Mouse (Mus musculus) embryonic facial prominence, embryonic 11.5 days (tissue): ENCODE measurements at regions not wholly inside any gene's neighbourhood (a gene's known extent, or its start where the extent isn't known, plus 50 kb on each side); places are given as distances from the start of the nearest gene placed in this dataset.

Experiments used
- ATAC-seq: fragments of 200-750 bp; cut with Nextera tagmentation; replicated peaks from 2 replicates; pipeline ENCODE4 v1.8.0; 2017; ENCODE audit warnings: low read depth; ENCODE audit not compliant: insufficient number of reproducible peaks, low FRiP score, low TSS enrichment
- DNase-seq: peaks from one replicate; pipeline ENCODE4 v3.0.0-alpha.2; 2015; ENCODE audit warnings: low spot score
- H3K27ac ChIP-seq: fragments of 300-500 bp; sonication (generic); replicated peaks from 2 replicates; pipeline ENCODE4 v1.5.1; 2014; ENCODE audit warnings: mild to moderate bottlenecking, low read depth, low read length, control low read depth
- H3K27me3 ChIP-seq: fragments of 300-500 bp; sonication (generic); 2 replicates; pipeline ENCODE4 v1.6.1; 2014; ENCODE audit warnings: mild to moderate bottlenecking, low read length, moderate library complexity, mixed read lengths; ENCODE audit not compliant: control insufficient read depth, insufficient read depth
- H3K36me3 ChIP-seq: fragments of 300-500 bp; sonication (generic); replicated peaks from 2 replicates; pipeline ENCODE4 v1.6.1; 2014; ENCODE audit warnings: low read depth, mild to moderate bottlenecking, low read length, moderate library complexity, mixed read lengths; ENCODE audit not compliant: control insufficient read depth, insufficient read depth
- H3K4me1 ChIP-seq: fragments of 300-500 bp; sonication (generic); 2 replicates; pipeline ENCODE4 v1.6.1; 2014; ENCODE audit warnings: low read length, mixed read lengths; ENCODE audit not compliant: control insufficient read depth, insufficient read depth
- H3K4me2 ChIP-seq: fragments of 300-500 bp; sonication (generic); 2 replicates; pipeline ENCODE4 v1.6.1; 2014; ENCODE audit warnings: low read depth, mild to moderate bottlenecking, control low read depth, low read length, moderate library complexity
- H3K4me3 ChIP-seq: fragments of 300-500 bp; sonication (generic); 2 replicates; pipeline ENCODE4 v1.5.1; 2014; ENCODE audit warnings: low read depth, low read length, control low read depth
- H3K9ac ChIP-seq: fragments of 300-500 bp; sonication (generic); replicated peaks from 2 replicates; pipeline ENCODE4 v1.6.1; 2014; ENCODE audit warnings: mild to moderate bottlenecking, control low read depth, low read length
- H3K9me3 ChIP-seq: fragments of 300-500 bp; sonication (generic); replicated peaks from 2 replicates; pipeline ENCODE4 v1.6.1; 2016; ENCODE audit warnings: mild to moderate bottlenecking, low read length, inconsistent platforms, mixed read lengths; ENCODE audit not compliant: control insufficient read depth
- WGBS: fragments of 180-500 bp; shearing (Covaris S2); extraction: QIAGEN DNeasy Blood & Tissue Kit; methylation state at CpG from one replicate; pipeline ENCODE4 v1.1.7; 2014; 5-methylcytosine and 5-hydroxymethylcytosine counted together

DNA sequence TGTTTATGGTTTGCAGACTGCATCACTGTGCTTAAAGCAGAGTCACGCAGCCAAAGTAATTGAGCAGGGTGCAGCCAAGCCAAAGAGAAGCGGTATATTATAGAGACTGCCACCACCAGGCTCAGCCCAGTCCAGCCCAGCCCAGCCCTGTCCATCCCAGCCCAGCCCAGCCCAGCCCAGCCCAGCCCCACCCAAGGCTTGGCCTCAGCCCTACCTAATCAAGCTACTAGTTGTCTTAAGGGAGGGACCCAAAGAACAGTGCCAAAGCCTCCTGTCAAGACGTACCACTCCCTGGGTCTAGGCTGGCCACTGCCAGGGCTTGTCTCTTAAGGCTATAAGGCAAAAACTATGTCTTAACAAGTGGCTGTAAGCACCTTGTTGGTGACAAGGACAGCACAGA, 166.9 kb upstream of the Klf3 start:
- Histone ChIP-seq H3K4me3 (no peak overlapping the region), H3K9ac (no peak overlapping the region), H3K36me3 (no peaks in the 10 kb centered on the region), H3K9me3 (no peaks in the 10 kb centered on the region), H3K27ac (no peak overlapping the region), H3K27me3 (no peaks in the 10 kb centered on the region), H3K4me2 (no peak overlapping the region), H3K4me1 (no peaks in the 10 kb centered on the region)
- 94% methylated on average over 3 of the region's 3 CpGs for WGBS
- ATAC-seq (no peak), DNase-seq (no peak)

GRCm38 (mm10) chr5:64643584-64643983, 159.6 kb upstream of the Klf3 start:
- Histone ChIP-seq H3K27ac (no peak overlapping the region), H3K9ac (no peak overlapping the region), H3K4me1 (no peaks in the 10 kb centered on the region), H3K4me3 (no peak overlapping the region), H3K9me3 (no peaks in the 10 kb centered on the region), H3K36me3 (no peaks in the 10 kb centered on the region), H3K27me3 (no peaks in the 10 kb centered on the region), H3K4me2 (no peak overlapping the region)
- ATAC-seq = no peak
- no peak for DNase-seq
- 93% methylated on average over 1 of the region's 1 CpGs for whole genome bisulfite sequencing

GRCm38 (mm10) chr5:64647417-64648125, 155.6 kb upstream of the Klf3 start:
- DNase-seq (peak; percentile 69), ATAC-seq (peak; percentile 92)
- peak overlapping the region; percentile 41 for H3K4me2 ChIP-seq
- H3K9me3 ChIP-seq = no peaks in the 10 kb centered on the region
- peak overlapping the region; percentile 16; the same call in 1 of the 2 replicates for H3K27ac ChIP-seq
- H3K27me3 ChIP-seq = no peaks in the 10 kb centered on the region
- H3K4me1 ChIP-seq = no peaks in the 10 kb centered on the region
- WGBS = 1% methylated on average over 18 of the region's 18 CpGs
- peak overlapping the region; percentile 48 for H3K9ac ChIP-seq
- H3K4me3 ChIP-seq = peak overlapping the region; percentile 12
- no peaks in the 10 kb centered on the region for H3K36me3 ChIP-seq

DNA sequence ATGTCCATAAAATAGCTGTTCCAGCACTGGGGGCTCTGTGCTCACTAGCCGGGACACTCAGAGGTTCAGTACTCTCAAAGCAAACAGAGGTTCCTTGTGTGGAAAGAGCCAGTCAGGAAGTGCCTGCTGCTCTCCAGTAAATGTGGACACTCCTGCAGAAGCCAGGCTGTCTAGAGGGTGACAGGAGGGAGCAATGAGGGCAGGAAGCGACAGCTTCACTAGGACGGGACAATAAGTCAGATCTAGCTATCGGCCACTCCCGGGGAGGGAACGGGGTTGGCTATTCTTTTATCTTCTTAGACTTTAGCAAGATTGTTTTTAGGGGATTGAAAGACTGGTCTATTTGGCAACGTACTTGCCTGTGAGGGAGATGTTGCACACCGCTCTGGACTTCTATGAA, 154.7 kb upstream of the Klf3 start:
- DNase-seq (peak; percentile 41), ATAC-seq (no peak)
- no peaks in the 10 kb centered on the region for H3K36me3 ChIP-seq
- WGBS = 16% methylated on average over 8 of the region's 8 CpGs
- no peaks in the 10 kb centered on the region for H3K27me3 ChIP-seq
- no peaks in the 10 kb centered on the region for H3K4me1 ChIP-seq
- H3K9ac ChIP-seq = peak overlapping the region; percentile 37; the same call in 1 of the 2 replicates
- 0 out of 2 replicates have a peak overlapping the region, but pooled peaks have one; percentile 35 for H3K27ac ChIP-seq
- H3K9me3 ChIP-seq = no peaks in the 10 kb centered on the region
- H3K4me3 ChIP-seq = no peak overlapping the region
- H3K4me2 ChIP-seq = no peak overlapping the region

- Histone ChIP-seq H3K27ac (no peak overlapping the region), H3K4me3 (no peak overlapping the region), H3K27me3 (no peaks in the 10 kb centered on the region), H3K9ac (no peak overlapping the region), H3K4me1 (no peaks in the 10 kb centered on the region), H3K9me3 (no peaks in the 10 kb centered on the region), H3K4me2 (no peak overlapping the region), H3K36me3 (no peaks in the 10 kb centered on the region)
- 80% methylated on average over 3 of the region's 3 CpGs for WGBS
- DNase-seq (no peak), ATAC-seq (no peak)
These were observed 151.8 kb upstream of the Klf3 start for GRCm38 (mm10) chr5:64651407-64651806.

GRCm38 (mm10) chr5:64653764-64654163, 149.4 kb upstream of the Klf3 start:
- no peaks in the 10 kb centered on the region for H3K36me3 ChIP-seq
- 90% methylated on average over 5 of the region's 5 CpGs for WGBS
- no peak for DNase-seq
- H3K9ac ChIP-seq = no peak overlapping the region
- ATAC-seq = no peak
- H3K27ac ChIP-seq = no peak overlapping the region
- H3K4me2 ChIP-seq = no peak overlapping the region
- no peak overlapping the region for H3K4me3 ChIP-seq
- no peaks in the 10 kb centered on the region for H3K9me3 ChIP-seq
- H3K27me3 ChIP-seq = no peaks in the 10 kb centered on the region
- no peaks in the 10 kb centered on the region for H3K4me1 ChIP-seq

- Histone ChIP-seq H3K4me3 (no peak overlapping the region), H3K9ac (no peak overlapping the region), H3K27me3 (no peaks in the 10 kb centered on the region), H3K4me2 (no peak overlapping the region), H3K4me1 (no peaks in the 10 kb centered on the region), H3K9me3 (no peaks in the 10 kb centered on the region), H3K36me3 (no peaks in the 10 kb centered on the region), H3K27ac (no peak overlapping the region)
- 83% methylated on average over 5 of the region's 5 CpGs for WGBS
- DNase-seq = no peak
- no peak for ATAC-seq
These were observed 147.9 kb upstream of the Klf3 start for GRCm38 (mm10) chr5:64655286-64655685.

DNA sequence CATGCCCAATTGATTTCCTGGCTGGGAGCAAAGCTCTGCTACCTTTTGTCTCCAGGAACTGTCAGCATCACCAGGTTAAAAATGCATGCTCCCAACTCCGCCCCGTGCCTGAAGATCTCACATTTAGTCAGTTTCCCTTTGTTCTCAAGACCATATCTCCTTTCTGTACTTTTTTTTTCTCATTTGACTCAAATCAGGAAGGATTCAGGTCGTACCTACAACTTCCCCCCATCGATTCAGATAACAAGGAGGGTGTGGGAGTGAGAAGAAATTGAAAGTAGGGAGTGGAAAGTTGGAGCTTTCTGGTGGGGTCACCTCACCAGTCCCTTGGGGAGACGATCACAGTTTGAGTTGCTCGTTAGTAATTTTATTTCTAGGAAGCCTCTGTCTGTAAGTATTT, 141.2 kb upstream of the Klf3 start:
- Histone ChIP-seq H3K36me3 (no peaks in the 10 kb centered on the region), H3K4me2 (no peak overlapping the region), H3K27ac (no peak overlapping the region), H3K4me3 (no peak overlapping the region), H3K9me3 (no peaks in the 10 kb centered on the region), H3K27me3 (no peaks in the 10 kb centered on the region), H3K4me1 (no peaks in the 10 kb centered on the region), H3K9ac (no peak overlapping the region)
- ATAC-seq = no peak
- DNase-seq = no peak
- 50% methylated on average over 6 of the region's 6 CpGs for WGBS
